Mouse (Mus musculus): ENCODE data around the gene D430042O09Rik.

The D430042O09Rik gene

GRCm38 (mm10) chr7:125740521-125740920 is 32.8 kb downstream of the D430042O09Rik start:
- DNase-seq (ENCODE audit: low spot score in 2 of 2): no peak

DNA sequence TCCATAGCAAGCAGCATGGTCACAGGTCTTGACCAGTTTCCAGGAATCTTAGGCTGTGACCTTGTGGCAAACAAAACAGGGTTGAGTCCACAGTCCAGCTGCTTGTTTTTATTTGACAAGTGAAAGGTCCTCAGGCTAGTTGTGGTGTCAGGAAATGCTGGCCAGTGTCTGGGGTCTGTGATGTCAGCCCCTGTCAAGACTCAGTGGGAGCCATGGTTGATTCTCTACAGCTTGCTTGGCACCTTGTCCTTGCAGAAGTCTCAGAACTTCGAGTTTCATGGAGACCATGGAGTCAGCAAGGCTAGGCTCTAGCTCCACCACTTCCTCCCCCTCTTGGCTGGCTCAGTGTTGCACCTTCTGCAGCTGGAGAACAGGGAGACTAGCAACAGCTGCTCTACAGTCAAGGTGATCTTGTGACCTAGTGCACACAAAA is 33.6 kb downstream of the D430042O09Rik start:
- DNase-seq (ENCODE audit: low spot score in 2 of 2): no peak

- DNase-seq (ENCODE audit: low spot score in 2 of 2): no peak
These were observed 37.1 kb downstream of the D430042O09Rik start for GRCm38 (mm10) chr7:125744774-125745173.

DNA sequence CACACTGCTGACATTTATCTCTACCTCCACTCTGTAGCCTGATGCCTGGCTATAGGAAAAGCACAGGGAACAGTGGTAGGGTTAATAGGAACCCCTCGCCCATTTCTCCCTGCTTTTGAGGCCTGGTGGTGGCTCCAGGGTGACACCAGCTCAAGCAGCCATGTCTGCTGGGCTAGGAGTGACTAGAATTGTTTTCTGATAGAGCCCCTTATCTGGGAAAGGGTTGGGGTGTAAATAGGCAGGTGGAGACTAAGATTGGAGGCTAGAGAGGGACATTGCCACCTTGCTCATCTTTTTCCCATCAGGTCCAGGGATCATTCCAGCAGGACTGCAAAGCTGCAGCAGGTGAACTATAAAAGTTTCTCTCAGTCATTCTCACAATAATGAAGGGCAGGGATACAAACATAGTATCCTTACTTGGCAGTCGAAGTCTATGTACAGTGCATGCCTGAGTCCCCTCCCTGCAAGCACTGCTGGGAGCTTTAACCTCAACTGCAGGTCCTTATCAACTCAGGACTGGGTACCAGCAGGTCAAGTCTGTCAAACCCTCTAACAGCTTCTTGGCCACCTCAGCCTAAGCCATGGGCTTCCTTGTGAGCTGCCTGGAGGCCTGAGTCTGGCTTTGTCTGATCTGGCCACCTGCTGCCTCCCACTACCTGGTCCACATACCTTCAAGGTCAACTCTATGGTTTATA is 39.1 kb downstream of the D430042O09Rik start:
- no peak for DNase-seq (ENCODE audit: low spot score in 2 of 2)

- no peak for DNase-seq (ENCODE audit: low spot score in 2 of 2)
These were observed 39.6 kb downstream of the D430042O09Rik start for GRCm38 (mm10) chr7:125747316-125747690.

GRCm38 (mm10) chr7:125748186-125748585 is 40.5 kb downstream of the D430042O09Rik start:
- DNase-seq (ENCODE audit: low spot score in 2 of 2): no peak

DNA sequence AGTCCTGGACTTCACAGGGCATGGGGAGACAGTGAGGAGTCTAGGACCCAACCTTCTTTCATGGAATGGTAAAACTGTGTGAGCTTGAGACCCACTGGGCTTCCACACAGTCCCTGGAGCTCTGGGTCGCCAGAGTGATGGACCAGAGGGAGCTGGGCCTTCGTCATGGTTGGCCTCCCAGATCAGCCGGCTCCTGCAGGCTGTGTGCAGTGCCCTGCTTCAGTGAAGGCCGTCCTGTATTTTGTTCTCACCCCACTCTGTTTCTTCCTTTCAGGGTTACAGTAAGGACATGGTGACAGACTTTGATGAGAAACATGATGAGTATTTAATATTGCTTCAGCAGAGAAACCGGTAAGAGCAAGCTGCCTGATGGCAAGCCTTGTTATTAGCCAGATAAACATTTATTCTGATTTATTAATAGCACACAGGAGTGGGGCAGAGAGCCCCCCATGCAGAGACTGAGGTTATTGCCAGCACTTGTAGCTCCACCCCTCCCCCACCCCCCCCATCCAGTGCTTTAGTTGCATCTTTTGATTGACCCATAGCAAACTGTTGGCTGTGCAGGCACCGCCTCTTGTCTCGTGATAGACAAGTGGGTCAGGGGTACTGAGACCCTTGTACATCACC is 45.1 kb downstream of the D430042O09Rik start:
- DNase-seq (ENCODE audit: low spot score in 2 of 2): no peak

- no peak for DNase-seq (ENCODE audit: low spot score in 2 of 2)
These were observed 45.6 kb downstream of the D430042O09Rik start for GRCm38 (mm10) chr7:125753326-125753715.

GRCm38 (mm10) chr7:125756806-125757205 is 49.1 kb downstream of the D430042O09Rik start:
- DNase-seq (ENCODE audit: low spot score in 2 of 2): no peak

DNA sequence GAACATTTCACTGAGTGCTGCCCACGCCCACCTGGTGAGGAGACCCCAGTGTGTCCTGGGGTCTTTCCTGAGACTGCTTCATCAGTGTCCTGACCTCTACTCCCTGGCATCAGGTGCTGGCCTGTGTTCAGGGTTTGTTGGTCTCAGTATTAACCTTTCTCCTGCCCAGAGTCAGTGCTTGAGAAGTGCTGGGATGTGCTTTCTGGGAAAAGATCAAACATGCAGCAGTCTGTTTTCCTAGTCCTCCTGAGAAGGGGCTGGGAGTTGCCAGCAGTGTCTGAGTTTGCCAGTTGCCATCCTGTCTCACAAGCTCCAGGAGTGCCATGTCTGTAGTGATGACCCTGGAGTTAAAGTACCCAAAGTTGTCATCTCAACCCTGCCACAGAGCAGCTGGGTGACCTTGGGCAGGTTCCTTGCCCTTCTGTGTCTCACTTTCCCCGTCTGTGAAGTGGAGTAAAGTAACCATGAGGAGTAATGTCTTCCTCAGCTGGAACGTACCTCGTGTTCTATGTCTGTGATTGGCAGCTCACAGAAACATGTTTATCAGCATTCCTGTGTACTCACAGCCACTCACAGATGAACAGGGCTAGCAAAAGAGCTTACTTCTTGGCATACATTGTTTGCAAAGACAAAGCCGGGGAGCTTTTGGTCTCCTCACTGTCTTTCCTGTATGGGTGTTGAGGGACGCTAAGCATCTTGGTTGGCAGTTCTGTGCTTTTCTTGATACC is 50.4 kb downstream of the D430042O09Rik start:
- DNase-seq (ENCODE audit: low spot score in 2 of 2): no peak

- DNase-seq (ENCODE audit: low spot score in 2 of 2): no peak
These were observed 54.6 kb downstream of the D430042O09Rik start for GRCm38 (mm10) chr7:125762289-125762688.

GRCm38 (mm10) chr7:125762883-125763830 is 55.5 kb downstream of the D430042O09Rik start:
- no peak for DNase-seq (ENCODE audit: low spot score in 2 of 2)

- DNase-seq (ENCODE audit: low spot score in 2 of 2): no peak
These were observed 56.7 kb downstream of the D430042O09Rik start for GRCm38 (mm10) chr7:125764373-125764772.

DNA sequence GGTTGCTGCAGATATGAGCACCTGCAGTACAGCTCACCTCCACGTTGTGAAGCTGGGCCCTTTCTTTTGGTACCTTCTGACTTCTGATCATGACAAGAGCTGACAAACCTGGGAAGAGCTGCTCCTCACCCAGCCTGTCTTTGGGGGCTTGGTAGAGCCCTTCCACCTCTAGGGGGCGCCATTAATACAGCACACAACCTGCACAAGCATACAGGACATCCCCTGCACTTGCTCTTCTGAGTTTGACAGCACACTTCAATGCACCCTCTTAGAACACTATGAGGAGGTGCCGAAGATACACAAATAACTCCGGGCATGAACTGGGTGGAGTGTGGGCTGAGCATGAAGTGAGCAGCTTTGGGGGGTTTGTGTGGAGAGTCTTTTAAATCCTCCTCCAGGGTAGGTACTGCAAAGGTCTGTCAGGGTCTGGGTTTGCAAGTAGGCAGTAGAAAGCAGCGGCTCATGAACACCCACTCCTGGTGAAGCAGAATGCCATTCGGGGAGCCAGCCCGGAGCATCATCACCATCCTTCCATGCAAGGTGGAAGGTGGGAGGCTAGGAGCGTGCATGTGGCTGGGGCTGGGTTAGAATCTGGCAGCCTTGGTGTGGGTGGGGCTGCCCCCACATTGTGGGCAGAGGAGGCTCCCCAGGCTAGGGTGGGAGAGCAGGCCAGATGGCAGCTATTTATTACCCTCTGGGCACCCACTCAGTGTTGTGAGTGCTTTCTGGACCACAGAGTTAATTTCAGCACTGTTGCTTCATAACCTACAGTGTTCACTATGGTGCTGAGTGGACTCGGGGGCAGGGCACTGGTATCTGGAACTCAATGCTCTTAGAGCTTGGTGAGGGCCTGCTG is 59.5 kb downstream of the D430042O09Rik start:
- peak in 1 of 2 experiments; percentile 49 for DNase-seq (ENCODE audit: low spot score in 2 of 2)

DNA sequence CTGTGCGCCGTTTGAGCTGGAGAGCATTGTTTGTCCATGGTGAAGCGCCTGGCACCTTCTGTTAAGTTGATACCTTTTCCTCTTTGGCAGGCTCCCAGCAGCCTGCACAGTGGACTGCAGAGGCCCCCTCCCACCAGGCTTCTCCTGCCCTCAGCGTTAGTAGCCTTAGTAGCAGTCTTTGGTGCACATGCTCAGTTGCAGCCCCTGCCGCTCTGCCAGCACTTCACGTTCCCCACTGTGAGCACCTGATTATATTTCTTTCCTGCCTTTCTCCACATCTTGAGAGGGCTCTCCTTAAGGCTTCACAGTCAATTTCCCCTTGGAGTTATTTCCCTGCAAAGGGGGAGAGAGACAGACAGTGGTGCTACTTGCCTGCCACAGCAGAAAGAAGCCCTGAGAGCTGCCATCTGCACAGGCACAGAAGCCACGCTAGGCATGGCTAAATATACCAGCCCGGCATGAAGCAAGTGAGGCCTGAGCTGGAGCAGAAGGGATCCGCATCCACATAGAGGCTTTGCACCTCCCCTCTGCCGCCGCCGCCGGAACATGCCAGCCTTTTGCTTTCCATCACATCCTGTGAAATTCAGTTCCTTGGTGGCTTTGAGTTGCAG is 65.4 kb downstream of the D430042O09Rik start:
- no peak for DNase-seq (ENCODE audit: low spot score in 2 of 2)

DNA sequence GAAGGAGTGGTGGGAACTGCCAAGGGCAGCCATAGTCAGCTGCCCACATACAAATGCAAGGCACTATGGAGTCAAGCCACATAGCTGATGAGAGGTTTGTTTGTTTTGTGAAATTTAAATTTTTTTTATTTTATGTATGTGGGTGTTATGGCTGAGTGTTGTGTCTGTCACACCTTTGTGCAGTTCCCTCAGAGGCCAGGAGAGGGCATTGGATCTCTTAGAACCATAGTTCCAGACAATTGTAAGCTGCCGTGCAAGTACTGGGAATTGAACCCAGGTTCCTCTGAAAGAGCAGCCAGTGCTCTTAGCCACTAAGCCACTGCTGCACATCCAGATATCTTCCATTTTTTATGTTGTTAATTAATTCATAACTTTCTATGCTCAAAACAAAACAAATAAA is 75.5 kb downstream of the D430042O09Rik start:
- peak in 1 of 2 experiments; percentile 12 for DNase-seq (ENCODE audit: low spot score in 2 of 2)

GRCm38 (mm10) chr7:125786105-125786504 is 78.4 kb downstream of the D430042O09Rik start:
- DNase-seq (ENCODE audit: low spot score in 2 of 2): no peak

GRCm38 (mm10) chr7:125787046-125787445 is 79.4 kb downstream of the D430042O09Rik start:
- DNase-seq (ENCODE audit: low spot score in 2 of 2): no peak

DNA sequence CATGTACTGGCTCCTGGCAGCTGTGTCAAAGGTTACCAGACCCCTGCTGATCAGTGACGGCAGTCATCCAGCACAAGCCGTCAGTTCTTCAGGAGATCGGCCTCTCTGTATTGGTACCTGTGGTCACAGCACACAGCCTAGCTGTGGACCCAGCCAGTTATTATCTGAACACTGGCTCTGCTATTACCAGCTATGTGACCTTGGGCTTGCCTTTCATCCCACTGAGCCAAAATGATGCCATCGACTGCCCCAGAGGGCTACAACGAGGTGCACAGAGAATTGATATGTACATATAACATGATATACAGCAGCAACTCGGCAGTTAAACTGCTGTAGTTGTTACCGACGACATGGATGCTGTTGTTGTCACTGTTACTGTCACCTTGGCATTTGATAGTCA is 82.4 kb downstream of the D430042O09Rik start:
- no peak for DNase-seq (ENCODE audit: low spot score in 2 of 2)

GRCm38 (mm10) chr7:125806571-125806970 is 98.9 kb downstream of the D430042O09Rik start:
- DNase-seq (ENCODE audit: low spot score in 2 of 2): no peak

All from thymus, postnatal 10 days (tissue).